ENCODE assay signal across 8 mouse cellular contexts in the genomic region with DNA sequence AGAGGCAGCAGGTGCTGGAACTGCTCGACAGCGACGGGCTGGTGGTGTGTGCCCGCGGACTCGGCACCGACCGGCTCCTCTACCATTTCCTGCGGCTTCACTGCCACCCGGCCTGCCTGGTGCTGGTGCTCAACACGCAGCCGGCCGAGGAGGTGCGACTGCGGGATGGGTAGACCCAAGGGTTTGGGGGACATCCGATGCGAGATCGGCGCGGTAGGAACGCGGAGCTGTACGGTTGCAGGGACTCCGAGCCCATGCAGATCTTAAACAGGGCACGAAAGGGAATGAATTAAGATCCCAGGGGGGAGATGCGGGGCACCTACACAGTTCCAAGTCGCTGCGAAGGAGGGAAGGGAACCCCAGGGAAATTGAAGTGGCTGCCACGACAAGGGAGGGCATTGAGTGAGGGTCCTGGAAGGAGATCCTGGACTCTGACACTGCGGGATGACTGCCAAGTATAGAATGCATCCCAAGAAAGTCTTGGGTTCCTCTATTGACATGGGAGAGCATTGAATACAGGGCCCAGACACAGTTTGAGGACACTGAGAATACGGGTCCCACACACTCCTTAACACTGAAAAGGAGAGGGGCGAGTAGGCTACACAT. TPM values are rescaled to one million over a fixed set of nuclear protein-coding genes. Genes with fewer than 3 reads are reported as not detected.
DNase-seq lines count a peak whose midpoint lies in the region; ATAC-seq lines count a peak whose summit lies in the region.

No protein-coding gene starts in this region.

- H3K9ac ChIP-seq in kidney, embryonic 16.5 days (replicated peaks; ENCODE audit: low read length) = peak overlapping the region; percentile 95
- peak overlapping the region; percentile 83 for H3K9ac ChIP-seq in midbrain, embryonic 12.5 days (replicated peaks)

- no peak; the same call in none of the 2 replicates for ATAC-seq in kidney, embryonic 16.5 days (ENCODE audit: low FRiP score, low TSS enrichment)
- ATAC-seq in midbrain, embryonic 12.5 days (ENCODE audit: low FRiP score, low read depth) = peak; percentile 10; the same call in 1 of the 2 replicates

- H3K27ac ChIP-seq in kidney, embryonic 16.5 days (ENCODE audit: low read length) = peak overlapping the region; percentile 85
- peak overlapping the region; percentile 91 for H3K27ac ChIP-seq in hindbrain, embryonic 10.5 days
- peak overlapping the region; percentile 80 for H3K27ac ChIP-seq in midbrain, embryonic 12.5 days (replicated peaks)

- no peaks in the 10 kb centered on the region for H3K9me3 ChIP-seq in kidney, embryonic 16.5 days (ENCODE audit: low read length)
- H3K9me3 ChIP-seq in hindbrain, embryonic 10.5 days = no peaks in the 10 kb centered on the region
- no peaks in the 10 kb centered on the region for H3K9me3 ChIP-seq in midbrain, embryonic 12.5 days

- H3K4me3 ChIP-seq in kidney, embryonic 16.5 days (ENCODE audit: low read length) = peak overlapping the region; percentile 73
- H3K4me3 ChIP-seq in hindbrain, embryonic 10.5 days = peak overlapping the region; percentile 71
- peak overlapping the region; percentile 59 for H3K4me3 ChIP-seq in midbrain, embryonic 12.5 days

- H3K4me1 ChIP-seq in kidney, embryonic 16.5 days (ENCODE audit: insufficient read depth, low read length) = peaks cover 7% of the 10 kb centered on the region; the same call in 1 of the 2 replicates
- H3K4me1 ChIP-seq in hindbrain, embryonic 10.5 days (replicated peaks) = peaks cover 9% of the 10 kb centered on the region
- peaks cover 7% of the 10 kb centered on the region for H3K4me1 ChIP-seq in midbrain, embryonic 12.5 days

- H3K36me3 ChIP-seq in kidney, embryonic 16.5 days (ENCODE audit: insufficient read depth, low read length) = peaks cover 23% of the 10 kb centered on the region
- H3K36me3 ChIP-seq in hindbrain, embryonic 10.5 days = peaks cover 34% of the 10 kb centered on the region
- H3K36me3 ChIP-seq in midbrain, embryonic 12.5 days = peaks cover 25% of the 10 kb centered on the region

- WGBS in kidney, embryonic 16.5 days = under 1% methylated on average over 32 of the region's 32 CpGs
- under 1% methylated on average over 32 of the region's 32 CpGs for WGBS in hindbrain, embryonic 10.5 days
- WGBS in midbrain, embryonic 12.5 days = under 1% methylated on average over 32 of the region's 32 CpGs

- no peaks in the 10 kb centered on the region for H3K27me3 ChIP-seq in kidney, embryonic 16.5 days (ENCODE audit: insufficient read depth, low read length)
- no peaks in the 10 kb centered on the region for H3K27me3 ChIP-seq in hindbrain, embryonic 10.5 days (ENCODE audit: insufficient read depth, poor library complexity, severe bottlenecking)
- H3K27me3 ChIP-seq in midbrain, embryonic 12.5 days = no peaks in the 10 kb centered on the region

- DNase-seq in kidney, adult 18-20 months = no peak
- peak; percentile 25 for DNase-seq in ZHBTc4 (ENCODE audit: low read depth, low spot score)
- no peak for DNase-seq in hindbrain, embryonic 10.5 days (ENCODE audit: low spot score)
- DNase-seq in cerebellum, adult 11-12 months = no peak
- no peak for DNase-seq in cerebellum, postnatal 36 days
- no peak for DNase-seq in gastrocnemius, postnatal 25 days

- peak overlapping the region; percentile 77 for H3K4me2 ChIP-seq in kidney, embryonic 16.5 days (replicated peaks; ENCODE audit: low read depth, low read length)
- H3K4me2 ChIP-seq in midbrain, embryonic 12.5 days (replicated peaks) = peak overlapping the region; percentile 71

RNA-seq across cellular contexts. Expression of a gene that starts 0.6 kb away (rescaled TPM):
- 14.4 and 16.7 TPM in 2 replicates for polyA plus RNA-seq in kidney, embryonic 16.5 days (2015; fragmentation: Nextera tagmentation; extraction: Ambion mirVana)
- polyA plus RNA-seq in hindbrain, embryonic 10.5 days (2016; fragmentation: Nextera tagmentation; extraction: Ambion mirVana) = 12.8 and 12.9 TPM in 2 replicates
- polyA plus RNA-seq in midbrain, embryonic 12.5 days (2016; fragmentation: Nextera tagmentation; extraction: Ambion mirVana) = 17.6 and 19.3 TPM in 2 replicates
- total RNA-seq in gastrocnemius, postnatal 25 days (2021) = 1 to 10 TPM; 5.3 to 5.4 TPM
